Mouse (Mus musculus) liver, postnatal 0 days (tissue): ENCODE measurements around the gene Aptx.

Experiments
- CTCF ChIP-seq: sonication (generic); IDR thresholded peaks from 2 replicates; pipeline ENCODE4 v1.5.1; 2016; ENCODE audit warnings: antibody characterized with exemption, low read depth
- EP300 ChIP-seq: IDR thresholded peaks from 2 replicates; pipeline ENCODE4 v1.6.1; 2016; ENCODE audit warnings: antibody characterized with exemption, low read depth, mild to moderate bottlenecking

DNA sequence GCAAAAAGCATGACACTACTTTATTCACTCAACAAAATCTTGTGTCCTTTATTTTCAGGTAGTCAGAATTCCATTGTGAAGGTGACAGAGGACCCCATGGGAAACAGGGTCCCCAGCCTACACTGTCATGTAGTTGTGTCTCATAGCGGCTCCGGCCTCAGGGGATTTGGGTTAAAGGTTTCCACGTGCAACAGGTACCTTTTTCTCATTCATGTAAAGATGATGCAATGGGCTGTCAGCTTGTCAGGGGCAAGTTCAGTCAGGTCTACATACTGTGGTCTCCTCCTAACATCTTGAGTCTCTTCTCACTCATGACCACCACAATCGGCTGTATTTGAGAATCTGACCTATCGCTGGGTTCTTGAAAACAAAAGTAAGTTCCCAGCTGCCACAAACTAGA, 20.6 kb downstream of the Aptx start:
- TF ChIP-seq CTCF, result no peak
- no peak for TF ChIP-seq EP300
